Mouse (Mus musculus): ENCODE measurements at regions not wholly inside any gene's neighbourhood (a gene's known extent, or its start where the extent isn't known, plus 50 kb on each side); places are given as distances from the start of the nearest gene placed in this dataset.

DNA sequence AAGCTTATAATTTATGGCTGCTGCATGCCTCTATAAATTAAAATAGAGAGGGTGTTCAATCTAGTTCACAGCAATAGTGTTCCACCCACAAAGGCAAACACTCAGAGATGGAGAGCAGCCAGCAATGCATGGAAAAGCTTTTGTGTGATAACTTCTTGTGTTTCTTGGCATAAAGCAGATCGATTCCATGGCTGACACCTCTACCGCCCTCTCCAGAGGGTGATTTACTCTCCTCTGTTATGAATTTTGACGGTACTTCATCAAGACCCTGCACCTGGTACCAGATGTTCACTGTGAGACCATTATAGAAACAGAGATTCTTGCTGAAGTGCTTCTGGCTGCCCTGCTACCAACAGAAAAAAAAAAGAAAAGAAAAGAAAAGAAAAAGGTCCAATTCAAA is 54.1 kb upstream of the Btc start:
- DNase-seq (ENCODE audit: low read depth, low spot score), result no peak

DNA sequence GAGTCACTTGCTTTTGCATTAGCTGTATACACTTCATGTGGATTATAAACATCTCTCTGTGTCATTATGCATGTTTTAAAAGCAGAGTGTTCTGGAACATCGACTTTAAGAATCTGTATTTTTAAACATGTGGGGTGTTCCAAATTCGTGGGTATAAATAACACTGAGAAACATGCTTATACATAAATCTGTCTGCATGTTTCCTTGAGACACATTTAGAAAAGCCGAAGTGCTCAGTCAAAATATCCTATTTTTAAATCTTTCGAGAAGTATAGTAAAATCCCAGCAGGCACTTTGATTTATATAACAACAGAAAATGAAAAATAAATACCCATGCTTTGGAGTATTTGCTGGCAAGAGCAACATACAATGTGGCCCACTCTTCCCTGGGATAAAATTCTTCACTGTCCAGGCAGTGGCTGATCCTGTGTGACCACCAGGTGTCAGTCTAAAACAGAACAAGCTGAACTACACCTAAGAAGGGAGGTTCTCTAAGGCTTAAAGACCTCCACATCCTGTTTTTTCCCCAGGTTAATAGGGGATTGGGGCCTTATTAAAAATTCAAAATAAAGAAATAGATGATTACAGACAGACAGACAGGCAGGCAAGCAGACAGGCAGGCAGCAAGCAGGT is 52.4 kb upstream of the Parm1 start:
- DNase-seq (ENCODE audit: low read depth, low spot score), result peak; percentile 42
